Mouse (Mus musculus) spleen, adult 18-20 months (tissue): Measurements from ENCODE around the gene Tmem95.

Experiments used
- DNase-seq, 2 experiments: peaks; one replicate each; pipeline ENCODE4 v3.0.0; 2022; ENCODE audit warnings: mixed read lengths in 2 of 2

The Tmem95 gene

DNA sequence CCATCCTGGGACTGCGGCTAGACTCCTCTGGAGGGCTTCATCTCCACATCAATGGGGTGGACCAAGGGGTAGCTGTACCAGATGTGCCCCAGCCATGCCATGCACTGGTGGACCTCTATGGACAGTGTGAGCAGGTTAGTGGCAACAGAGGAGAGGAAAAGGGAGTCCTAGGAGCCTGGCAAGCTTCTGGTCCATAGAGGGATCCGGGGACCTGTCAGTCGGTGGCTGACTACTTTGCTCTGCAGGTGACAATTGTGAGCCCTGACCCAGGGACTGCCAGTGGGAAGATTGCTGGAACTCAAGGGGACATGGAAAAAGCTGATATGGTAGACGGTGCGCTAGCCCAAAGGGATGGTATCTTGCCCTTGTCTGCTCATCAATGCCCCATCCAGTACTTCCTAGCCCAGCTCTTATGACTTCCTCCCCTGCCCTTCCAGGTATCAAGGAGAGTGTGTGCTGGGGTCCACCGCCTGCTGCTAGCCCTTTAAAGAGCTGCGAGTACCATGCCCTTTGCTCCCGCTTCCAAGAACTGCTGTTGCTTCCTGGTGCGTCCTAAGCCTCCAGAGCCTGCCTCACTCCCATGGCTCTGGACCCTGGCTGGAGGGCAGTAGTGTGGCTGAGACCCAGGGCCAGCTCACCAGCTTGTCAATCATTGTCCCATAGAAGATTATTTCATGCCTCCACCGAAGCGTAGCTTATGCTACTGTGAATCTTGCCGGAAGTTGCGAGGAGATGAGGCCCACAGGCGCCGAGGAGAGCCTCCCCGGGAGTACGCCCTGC is 33.2 kb upstream of the Tmem95 start:
- DNase-seq: no peak

- no peak for DNase-seq
These were observed 32.4 kb upstream of the Tmem95 start for GRCm38 (mm10) chr11:69910177-69910576.

- DNase-seq: no peak
These were observed 31.4 kb upstream of the Tmem95 start for GRCm38 (mm10) chr11:69909174-69909573.

- DNase-seq: no peak
These were observed 30.8 kb upstream of the Tmem95 start for GRCm38 (mm10) chr11:69908645-69909044.

DNA sequence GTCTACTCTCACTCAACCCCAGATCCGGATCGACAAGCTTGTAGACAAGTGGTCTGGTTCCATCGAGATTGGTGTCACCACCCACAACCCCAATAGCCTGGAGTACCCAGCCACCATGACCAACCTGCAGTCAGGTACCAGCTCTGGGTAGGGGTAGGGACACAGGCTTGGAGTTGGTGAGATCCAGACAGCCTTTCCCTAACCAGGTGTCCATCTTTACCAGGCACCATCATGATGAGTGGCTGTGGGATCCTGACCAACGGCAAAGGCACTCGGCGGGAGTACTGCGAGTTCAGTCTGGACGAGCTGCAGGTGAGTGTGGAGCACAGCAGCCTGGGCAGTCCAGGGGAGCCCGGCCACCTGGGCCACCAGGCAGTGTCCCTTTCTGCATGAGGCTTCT is 26.5 kb upstream of the Tmem95 start:
- DNase-seq: no peak

DNA sequence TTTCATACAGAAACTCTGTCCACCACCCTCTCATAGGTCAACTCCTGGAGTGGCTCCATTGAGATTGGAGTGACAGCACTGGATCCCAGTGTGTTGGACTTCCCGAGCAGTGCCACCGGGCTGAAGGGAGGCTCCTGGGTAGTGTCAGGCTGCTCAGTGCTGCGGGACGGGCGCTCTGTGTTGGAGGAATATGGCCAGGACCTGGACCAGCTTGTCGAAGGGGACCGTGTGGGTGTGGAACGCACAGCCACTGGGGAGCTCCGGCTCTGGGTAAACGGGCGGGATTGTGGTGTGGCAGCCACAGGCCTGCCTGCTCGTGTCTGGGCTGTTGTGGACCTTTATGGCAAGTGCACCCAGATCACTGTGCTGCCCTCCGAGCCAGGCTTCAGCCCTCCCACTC is 25.2 kb upstream of the Tmem95 start:
- DNase-seq: no peak

GRCm38 (mm10) chr11:69901993-69902392 is 24.2 kb upstream of the Tmem95 start:
- DNase-seq: no peak

DNA sequence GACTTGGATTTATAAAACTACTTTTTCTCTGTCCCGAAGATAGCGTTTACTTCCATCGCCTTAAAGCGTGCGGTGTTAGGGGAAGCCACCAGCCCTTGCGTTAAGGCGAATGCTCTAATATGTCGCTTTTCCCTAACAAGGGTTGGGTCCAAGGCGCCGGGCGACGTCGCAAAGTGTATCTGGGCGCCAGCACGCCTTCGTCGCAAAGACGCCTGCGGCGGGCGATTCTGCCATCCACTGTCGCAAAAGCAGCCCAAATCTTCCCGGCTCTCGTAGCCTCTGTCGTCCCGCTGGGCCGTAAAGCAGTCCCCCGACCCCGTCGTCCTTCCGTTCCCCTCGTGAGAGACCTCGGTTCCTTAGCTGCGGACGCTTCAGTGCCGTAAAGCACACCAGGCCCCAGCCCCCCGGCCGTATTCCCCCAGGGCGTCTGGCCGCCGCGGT is 23.6 kb upstream of the Tmem95 start:
- DNase-seq: peak; percentile 81 to 89

DNA sequence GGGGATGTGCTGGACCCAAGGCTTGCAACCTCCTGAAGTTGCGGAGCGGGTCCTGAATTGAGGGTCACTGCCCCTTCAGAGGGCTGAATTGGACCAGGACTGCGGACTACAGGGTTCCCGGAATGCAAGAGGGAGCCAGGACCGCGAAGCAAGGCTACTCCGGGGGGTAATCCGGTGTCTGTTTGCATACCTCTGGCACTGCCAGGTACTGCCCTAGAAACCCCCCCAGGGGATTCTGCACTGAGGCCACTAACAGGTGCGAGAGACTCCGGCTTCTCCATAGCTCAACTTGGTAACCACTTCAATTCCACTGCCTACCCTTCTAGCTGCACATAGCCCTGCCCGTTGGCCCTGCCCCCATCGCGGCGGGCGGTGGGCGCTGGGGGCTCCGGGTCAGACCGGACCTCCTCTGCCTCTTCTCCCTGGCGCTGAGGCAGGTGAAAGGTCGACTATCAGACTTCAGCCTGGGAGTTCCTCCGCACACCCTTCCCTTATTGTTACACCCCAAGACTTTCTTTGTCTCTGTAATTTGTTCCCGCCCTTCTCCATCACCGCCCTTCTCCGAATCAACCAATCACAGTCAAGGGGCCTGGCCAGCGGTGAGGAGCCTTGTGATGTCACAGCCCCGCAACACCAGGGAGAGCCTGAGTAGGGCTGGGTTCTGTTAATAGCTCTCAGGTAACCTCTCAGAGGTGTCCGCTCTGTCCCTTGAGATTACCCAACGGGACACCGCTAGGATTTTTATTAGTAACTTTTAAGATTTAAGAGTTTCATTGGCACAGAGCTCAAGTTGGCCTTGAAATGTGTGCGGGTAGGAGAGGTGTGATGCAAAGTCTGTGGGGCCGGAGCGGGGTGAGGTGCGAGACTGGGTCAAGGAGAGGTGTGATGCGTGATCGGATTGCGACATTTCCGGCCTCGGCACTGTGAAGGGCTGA is 22.9 kb upstream of the Tmem95 start, which contains the start of the genes 2810408A11Rik and Neurl4:
TSS of gene 2810408A11Rik (minus strand) at position 517 of the 935 bp plus-strand sequence.
TSS of gene Neurl4 (plus strand) at position 602 of the 935 bp plus-strand sequence.
- peak; percentile 76 to 81 for DNase-seq

DNA sequence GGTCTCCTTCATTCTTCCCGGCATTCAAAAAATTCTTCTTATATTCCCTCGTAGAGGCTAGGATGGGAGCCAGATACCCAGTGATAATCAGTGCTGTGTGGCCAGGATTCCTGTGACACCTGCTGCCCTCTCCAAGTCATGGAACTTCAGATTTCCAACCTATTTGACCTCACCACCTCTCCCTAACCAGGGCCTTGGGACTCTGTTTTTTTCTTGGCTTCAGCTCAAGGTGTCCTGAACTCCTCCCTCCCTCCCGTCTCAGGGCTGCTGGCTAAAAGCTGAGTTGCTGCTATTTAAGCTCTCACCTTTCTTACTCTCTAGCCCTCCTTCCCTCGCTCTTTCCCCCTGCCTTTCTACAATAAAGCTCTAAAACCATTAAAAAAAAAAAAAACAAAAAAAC is 22.1 kb upstream of the Tmem95 start:
- no peak for DNase-seq

GRCm38 (mm10) chr11:69895291-69895690 is 17.5 kb upstream of the Tmem95 start, which contains the start of gene Acap1:
TSS of gene Acap1 (minus strand) at chr11:69895539.
- DNase-seq: peak; percentile 58 to 67

- peak; percentile 75 to 80 for DNase-seq
These were observed 16.9 kb upstream of the Tmem95 start for GRCm38 (mm10) chr11:69894671-69895070.

DNA sequence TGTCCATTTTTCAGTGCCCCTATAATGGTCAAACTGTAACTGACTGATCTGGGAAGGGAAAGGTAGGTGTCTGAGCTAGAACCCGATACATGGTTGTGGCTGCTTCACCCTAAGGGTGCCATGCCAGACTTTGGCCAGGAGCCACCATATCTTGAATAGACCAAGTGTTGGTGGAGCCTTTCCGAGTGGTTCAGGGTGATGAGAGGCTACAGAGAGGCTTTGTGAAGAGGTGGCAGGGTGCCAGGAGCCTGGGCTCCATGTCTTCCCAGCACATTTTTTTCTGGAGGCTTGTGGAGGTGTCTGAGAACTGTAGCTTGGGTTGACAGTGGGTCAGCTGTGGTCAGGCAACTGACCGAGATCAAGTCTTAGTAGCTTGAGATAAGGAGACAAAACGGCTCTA is 13.7 kb upstream of the Tmem95 start:
- DNase-seq: no peak

GRCm38 (mm10) chr11:69886907-69887635 is 9.3 kb upstream of the Tmem95 start:
- DNase-seq: no peak

DNA sequence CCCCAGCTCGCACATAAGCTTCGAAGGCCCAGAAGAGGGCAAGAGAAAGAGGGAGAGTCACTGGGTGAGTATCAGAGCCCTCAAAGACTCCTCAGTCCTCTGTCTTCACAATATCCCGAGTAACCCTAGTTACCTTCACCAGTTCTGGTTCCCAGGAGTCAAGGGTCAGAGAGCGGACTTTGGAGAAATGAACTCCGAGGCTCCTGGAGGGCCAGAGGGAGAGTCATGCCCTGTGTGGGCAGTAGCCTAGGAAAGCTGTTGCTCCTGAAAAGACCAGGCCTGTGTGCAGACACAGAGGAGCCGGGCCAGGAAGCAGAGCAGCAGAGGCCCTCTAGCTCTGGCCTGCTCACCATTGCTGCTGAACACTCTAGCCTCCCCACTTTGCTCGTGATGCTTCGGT is 6.8 kb upstream of the Tmem95 start:
- no peak for DNase-seq

GRCm38 (mm10) chr11:69884240-69884639 is 6.4 kb upstream of the Tmem95 start:
- DNase-seq: no peak

DNA sequence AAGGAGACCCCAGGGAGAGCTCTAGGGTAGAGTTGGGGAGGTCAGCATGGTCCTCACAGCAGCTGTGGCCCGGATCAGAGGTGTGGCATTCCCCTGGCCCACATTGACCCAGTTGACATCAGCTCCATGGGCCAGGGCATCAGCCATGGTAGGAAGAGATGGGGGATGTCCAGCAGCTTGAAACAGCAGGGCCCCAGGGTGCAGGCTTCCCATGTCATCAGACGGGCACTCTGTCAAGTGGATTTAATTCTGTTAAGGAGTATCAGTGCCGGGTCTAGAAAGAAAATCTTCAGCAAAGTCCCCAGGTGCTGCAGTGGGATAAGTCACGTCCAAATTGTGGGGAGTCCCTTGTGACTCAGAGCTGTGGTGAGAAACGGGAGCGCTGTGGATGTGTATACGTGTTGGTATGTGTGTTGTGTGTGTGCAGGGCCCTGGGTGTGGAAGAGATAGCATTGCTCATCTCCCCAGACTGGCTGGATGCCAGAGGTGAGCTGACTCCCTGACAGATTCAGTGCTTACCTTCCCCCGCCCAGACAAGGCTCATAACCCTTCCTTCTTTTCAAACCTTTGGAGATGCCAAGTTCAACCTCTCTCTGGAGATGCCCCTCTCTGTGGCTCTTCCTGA is 5.8 kb upstream of the Tmem95 start:
- no peak for DNase-seq

DNA sequence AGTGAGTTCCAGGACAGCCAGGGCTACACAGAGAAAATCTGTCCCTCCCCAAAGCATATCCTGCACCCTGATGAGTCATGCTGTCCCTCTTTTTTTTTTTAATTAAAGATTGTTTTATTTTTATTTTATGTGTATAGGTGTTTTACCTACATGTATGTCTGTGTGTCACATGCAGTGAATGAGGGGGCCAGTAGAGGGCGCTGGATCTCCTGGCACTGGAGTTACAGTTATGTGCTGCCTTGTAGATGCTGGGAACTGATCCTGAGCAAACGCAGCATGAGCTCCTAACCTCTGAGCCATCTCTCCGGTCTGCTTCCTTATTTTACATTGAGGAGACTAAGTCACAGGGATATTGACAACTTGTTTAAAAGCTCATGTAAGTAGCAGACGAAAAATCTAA is 5.2 kb upstream of the Tmem95 start:
- peak in 1 of 2 experiments; percentile 63 for DNase-seq

GRCm38 (mm10) chr11:69881787-69882670 is 4.2 kb upstream of the Tmem95 start:
- no peak for DNase-seq

- peak; percentile 80 to 81 for DNase-seq
These were observed 3.2 kb upstream of the Tmem95 start, which contains the start of gene Kctd11 for GRCm38 (mm10) chr11:69880853-69881603. TSS of gene Kctd11 (minus strand) at chr11:69881406.
